30 mouse cellular contexts compared by ENCODE assay signal in genomic region chr2:104119097-104119496, GRCm38 (mm10). TPM values are rescaled to one million over a fixed set of nuclear protein-coding genes. Genes with fewer than 3 reads are reported as not detected.
"Had no signal": no experiment of that assay in that cellular context is flagged by ENCODE, and none has a peak within 500 bp of the region (broad histone marks: within the 10 kb centered on the region; RNA-seq: fewer than 3 reads in every experiment).

No protein-coding gene starts in this region.

- H3K9ac ChIP-seq: limb, embryonic 13.5 days; lung, embryonic 15.5 days; midbrain, embryonic 13.5 days; neural tube, embryonic 13.5 days had no signal

- H3K27ac ChIP-seq: kidney, postnatal 0 days; layer of hippocampus, adult 2 months; limb, embryonic 10.5 days; limb, embryonic 13.5 days; lung, embryonic 15.5 days; midbrain, embryonic 10.5 days; midbrain, embryonic 13.5 days; neural tube, embryonic 13.5 days had no signal

- ATAC-seq: midbrain, embryonic 13.5 days; midbrain, embryonic 16.5 days had no signal

- H3K4me3 ChIP-seq: layer of hippocampus, adult 2 months; limb, embryonic 10.5 days; limb, embryonic 13.5 days; lung, embryonic 15.5 days; megakaryocyte, embryonic 14.5 days; midbrain, embryonic 10.5 days; midbrain, embryonic 13.5 days; myocyte; neural tube, embryonic 13.5 days had no signal

- DNase-seq: kidney, adult 18-20 months; kidney, postnatal 25 days; layer of hippocampus, adult 9-11 months; lung, adult 18-20 months; lung, postnatal 10 days; lung, postnatal 36 days; thymus, adult 2 months; thymus, postnatal 25 days had no signal

- H3K9me3 ChIP-seq: limb, embryonic 10.5 days; limb, embryonic 13.5 days; lung, embryonic 15.5 days; megakaryocyte, embryonic 14.5 days; midbrain, embryonic 10.5 days; midbrain, embryonic 13.5 days; neural tube, embryonic 13.5 days had no signal

- H3K4me2 ChIP-seq: limb, embryonic 13.5 days; lung, embryonic 15.5 days; midbrain, embryonic 13.5 days; neural tube, embryonic 13.5 days had no signal

- H3K36me3 ChIP-seq: limb, embryonic 10.5 days; limb, embryonic 13.5 days; lung, embryonic 15.5 days; midbrain, embryonic 10.5 days; midbrain, embryonic 13.5 days; neural tube, embryonic 13.5 days had no signal

RNA-seq across cellular contexts. Expression of gene A930018P22Rik, which starts 3.5 kb away (rescaled TPM):
- total RNA-seq: layer of hippocampus, adult 2 months; left cerebral cortex, adult 18-20 months; left cerebral cortex, postnatal 25 days; monocyte, adult 5-6 weeks; neutrophil, adult 5-6 weeks had no signal
- polyA plus RNA-seq: large intestine, adult 2 months; limb, embryonic 10.5 days; limb, embryonic 13.5 days; lung, embryonic 15.5 days; midbrain, embryonic 13.5 days; midbrain, embryonic 16.5 days; small intestine, adult 2 months; spleen, adult 2 months; thymus, adult 2 months had no signal

RNA-seq across cellular contexts. Expression of gene Cd59b, which starts 49.4 kb away (rescaled TPM):
- total RNA-seq: layer of hippocampus, adult 2 months; monocyte, adult 5-6 weeks; neutrophil, adult 5-6 weeks had no signal
- polyA plus RNA-seq: myocyte had no signal

RNA-seq across cellular contexts. Expression of gene Gm10799, which starts 50.7 kb away (rescaled TPM):
- total RNA-seq: layer of hippocampus, adult 2 months; layer of hippocampus, postnatal 25 days; left cerebral cortex, adult 18-20 months; left cerebral cortex, postnatal 25 days; liver, adult 2 months; monocyte, adult 5-6 weeks; neutrophil, adult 5-6 weeks had no signal
- polyA plus RNA-seq: kidney, embryonic 14.5 days; kidney, postnatal 0 days; large intestine, adult 2 months; limb, embryonic 10.5 days; limb, embryonic 13.5 days; liver, adult 2 months; lung, embryonic 15.5 days; midbrain, embryonic 10.5 days; midbrain, embryonic 13.5 days; midbrain, embryonic 16.5 days; myocyte; neural tube, embryonic 13.5 days; small intestine, adult 2 months; spleen, adult 2 months; stomach, embryonic 16.5 days; thymus, adult 2 months had no signal

RNA-seq across cellular contexts. Expression of gene Gm10912, which starts 53.5 kb away (rescaled TPM):
- total RNA-seq: monocyte, adult 5-6 weeks had no signal
- polyA plus RNA-seq: kidney, embryonic 14.5 days; kidney, postnatal 0 days; large intestine, adult 2 months; limb, embryonic 10.5 days; lung, embryonic 15.5 days; midbrain, embryonic 13.5 days; midbrain, embryonic 16.5 days; myocyte; neural tube, embryonic 13.5 days; stomach, embryonic 16.5 days had no signal
